Mouse (Mus musculus) limb, embryonic 15.5 days (tissue): ENCODE data around the gene Usp16. TPM values are rescaled to one million over a fixed set of nuclear protein-coding genes. Genes with fewer than 3 reads are reported as not detected.
"Not testable (repeated sequence)": the region's sequence is repeated elsewhere in the genome, so short reads cannot be mapped to it uniquely, and the experiment has no call there.

Source experiments
- ATAC-seq: fragments of 200-750 bp; cut with Nextera tagmentation; 2 replicates; pipeline ENCODE4 v1.8.0; 2017; ENCODE audit warnings: low read depth, moderate TSS enrichment; ENCODE audit not compliant: insufficient number of reproducible peaks, low FRiP score, low TSS enrichment
- H3K27ac ChIP-seq: fragments of 300-500 bp; sonication (generic); 2 replicates; pipeline ENCODE4 v1.5.1; 2015; ENCODE audit warnings: moderate library complexity, mild to moderate bottlenecking, inconsistent platforms
- H3K27me3 ChIP-seq: fragments of 300-500 bp; sonication (generic); 2 replicates; pipeline ENCODE4 v1.6.1; 2015; ENCODE audit warnings: inconsistent platforms
- H3K36me3 ChIP-seq: fragments of 300-500 bp; sonication (generic); 2 replicates; pipeline ENCODE4 v1.6.1; 2015; ENCODE audit warnings: inconsistent platforms
- H3K4me1 ChIP-seq: fragments of 300-500 bp; sonication (generic); 2 replicates; pipeline ENCODE4 v1.6.1; 2015; ENCODE audit warnings: inconsistent platforms
- H3K4me2 ChIP-seq: fragments of 300-500 bp; sonication (generic); 2 replicates; pipeline ENCODE4 v1.6.1; 2015; ENCODE audit warnings: mild to moderate bottlenecking, inconsistent platforms
- H3K4me3 ChIP-seq: fragments of 300-500 bp; sonication (generic); 2 replicates; pipeline ENCODE4 v1.5.1; 2015; ENCODE audit warnings: mild to moderate bottlenecking, inconsistent platforms
- H3K9ac ChIP-seq: fragments of 300-500 bp; sonication (generic); 2 replicates; pipeline ENCODE4 v1.6.1; 2015; ENCODE audit warnings: inconsistent platforms
- H3K9me3 ChIP-seq: fragments of 300-500 bp; sonication (generic); 2 replicates; pipeline ENCODE4 v1.6.1; 2016; ENCODE audit warnings: inconsistent platforms
- WGBS: fragments of 180-500 bp; shearing (Covaris S2); methylation state at CpG from one replicate; pipeline ENCODE4 v1.1.7; 2015; 5-methylcytosine and 5-hydroxymethylcytosine counted together
- polyA plus RNA-seq: library from polyadenylated mRNA; unstranded; fragments of >200 nt; fragmentation: Nextera tagmentation; extraction: Ambion mirVana; gene quantifications from 2 replicates; pipeline ENCODE4 v1.2.1, GENCODE M21; 2015

Gene Usp16
- polyA plus RNA-seq, 1 experiment from 2014 or later, result 48.0 TPM

- ATAC-seq, H3K27me3 ChIP-seq, H3K9ac ChIP-seq, H3K4me2 ChIP-seq, H3K27ac ChIP-seq, H3K4me3 ChIP-seq, H3K9me3 ChIP-seq: not testable (repeated sequence)
- Histone ChIP-seq H3K36me3 (peaks cover 63% of the 10 kb centered on the region), H3K4me1 (peaks cover 19% of the 10 kb centered on the region)
- 92% methylated on average over 12 of the region's 12 CpGs for WGBS
These were observed 37.8 kb downstream of the Usp16 start for GRCm38 (mm10) chr16:87492191-87492792.

- Histone ChIP-seq H3K4me1 (peaks cover 19% of the 10 kb centered on the region), H3K4me2 (peak overlapping the region; percentile 67), H3K27ac (peak overlapping the region; percentile 88), H3K36me3 (peaks cover 36% of the 10 kb centered on the region), H3K9me3 (no peaks in the 10 kb centered on the region), H3K9ac (peak overlapping the region; percentile 99), H3K27me3 (no peaks in the 10 kb centered on the region), H3K4me3 (peak overlapping the region; percentile 97)
- peak; percentile 41; the same call in 1 of the 2 replicates for ATAC-seq
- WGBS, result under 1% methylated on average over 38 of the region's 39 CpGs
These were observed 40.6 kb downstream of the Usp16 start for GRCm38 (mm10) chr16:87494955-87495655.

GRCm38 (mm10) chr16:87495716-87496447 is 41.4 kb downstream of the Usp16 start, which contains the start of gene Cct8:
Cct8 (minus strand) TSS chr16:87495873.
- Histone ChIP-seq H3K27ac (peak within 1 kb of the TSS; percentile 88), H3K4me1 (peaks cover 19% of the 10 kb centered on the region), H3K27me3 (no peaks in the 10 kb centered on the region), H3K9me3 (no peaks in the 10 kb centered on the region), H3K4me2 (peak within 1 kb of the TSS; percentile 67), H3K36me3 (peaks cover 29% of the 10 kb centered on the region), H3K9ac (peak within 1 kb of the TSS; percentile 99), H3K4me3 (peak within 1 kb of the TSS; percentile 97)
- ATAC-seq, result peak; percentile 91
- under 1% methylated on average over 48 of the region's 48 CpGs for WGBS

GRCm38 (mm10) chr16:87496728-87497127 is 42.2 kb downstream of the Usp16 start:
- ATAC-seq, result no peak
- WGBS, result 94% methylated on average over 2 of the region's 2 CpGs

GRCm38 (mm10) chr16:87497171-87497570 is 42.7 kb downstream of the Usp16 start:
- ATAC-seq, result no peak
- H3K9me3 ChIP-seq, result no peaks in the 10 kb centered on the region
- no peak overlapping the region for H3K4me3 ChIP-seq
- H3K36me3 ChIP-seq, result peaks cover 16% of the 10 kb centered on the region
- H3K9ac ChIP-seq, result no peak overlapping the region
- peaks cover 19% of the 10 kb centered on the region for H3K4me1 ChIP-seq
- no peaks in the 10 kb centered on the region for H3K27me3 ChIP-seq
- no peak overlapping the region for H3K27ac ChIP-seq
- H3K4me2 ChIP-seq, result no peak overlapping the region
- 85% methylated on average over 6 of the region's 6 CpGs for WGBS

More at GRCm38 (mm10) chr16:87496728-87497127, 42.2 kb downstream of the Usp16 start:
- H3K4me1 ChIP-seq, result peaks cover 19% of the 10 kb centered on the region
- H3K27ac ChIP-seq, result no peak overlapping the region
- H3K9me3 ChIP-seq, result no peaks in the 10 kb centered on the region
- H3K9ac ChIP-seq, result no peak overlapping the region
- H3K4me2 ChIP-seq, result peak overlapping the region; percentile 67
- H3K36me3 ChIP-seq, result peaks cover 20% of the 10 kb centered on the region
- no peaks in the 10 kb centered on the region for H3K27me3 ChIP-seq
- H3K4me3 ChIP-seq, result peak overlapping the region; percentile 97

GRCm38 (mm10) chr16:87499556-87499955 is 45.1 kb downstream of the Usp16 start:
- H3K36me3 ChIP-seq, result no peaks in the 10 kb centered on the region
- no peaks in the 10 kb centered on the region for H3K27me3 ChIP-seq
- no peak overlapping the region for H3K4me2 ChIP-seq
- H3K27ac ChIP-seq, result no peak overlapping the region
- ATAC-seq, result no peak
- H3K9ac ChIP-seq, result no peak overlapping the region
- H3K4me3 ChIP-seq, result no peak overlapping the region
- no peaks in the 10 kb centered on the region for H3K9me3 ChIP-seq
- peaks cover 11% of the 10 kb centered on the region for H3K4me1 ChIP-seq
- WGBS, result 52% methylated on average over 6 of the region's 6 CpGs

GRCm38 (mm10) chr16:87501304-87502078 is 47.0 kb downstream of the Usp16 start:
- Histone ChIP-seq H3K9ac (no peak overlapping the region), H3K4me1 (peaks cover 5% of the 10 kb centered on the region; the same call in 1 of the 2 replicates), H3K4me3 (no peak overlapping the region), H3K27ac (no peak overlapping the region), H3K27me3 (no peaks in the 10 kb centered on the region), H3K36me3 (no peaks in the 10 kb centered on the region), H3K4me2 (no peak overlapping the region), H3K9me3 (no peaks in the 10 kb centered on the region)
- no peak for ATAC-seq
- WGBS, result 61% methylated on average over 13 of the region's 13 CpGs

GRCm38 (mm10) chr16:87511706-87512105 is 57.2 kb downstream of the Usp16 start:
- H3K4me1 ChIP-seq, result no peaks in the 10 kb centered on the region
- H3K4me3 ChIP-seq, result no peak overlapping the region
- H3K36me3 ChIP-seq, result no peaks in the 10 kb centered on the region
- no peak overlapping the region for H3K27ac ChIP-seq
- no peaks in the 10 kb centered on the region for H3K27me3 ChIP-seq
- H3K9me3 ChIP-seq, result no peaks in the 10 kb centered on the region
- no peak for ATAC-seq
- 43% methylated on average over 5 of the region's 5 CpGs for WGBS
- no peak overlapping the region for H3K4me2 ChIP-seq
- no peak overlapping the region for H3K9ac ChIP-seq

- H3K4me1 ChIP-seq, result no peaks in the 10 kb centered on the region
- 89% methylated on average over 14 of the region's 14 CpGs for WGBS
- H3K9ac ChIP-seq, result no peak overlapping the region
These were observed 57.8 kb downstream of the Usp16 start for GRCm38 (mm10) chr16:87512331-87512730.

GRCm38 (mm10) chr16:87524228-87524627 is 69.7 kb downstream of the Usp16 start:
- no peak overlapping the region for H3K4me3 ChIP-seq
- H3K9ac ChIP-seq, result no peak overlapping the region
- no peak overlapping the region for H3K4me2 ChIP-seq
- 86% methylated on average over 5 of the region's 5 CpGs for WGBS
- no peak overlapping the region for H3K27ac ChIP-seq
- no peaks in the 10 kb centered on the region for H3K36me3 ChIP-seq
- no peaks in the 10 kb centered on the region for H3K9me3 ChIP-seq
- H3K4me1 ChIP-seq, result no peaks in the 10 kb centered on the region
- H3K27me3 ChIP-seq, result no peaks in the 10 kb centered on the region
- ATAC-seq, result no peak

More at GRCm38 (mm10) chr16:87512331-87512730, 57.8 kb downstream of the Usp16 start:
- Histone ChIP-seq H3K4me2 (no peak overlapping the region), H3K27ac (no peak overlapping the region), H3K9me3 (no peaks in the 10 kb centered on the region), H3K4me3 (no peak overlapping the region), H3K27me3 (no peaks in the 10 kb centered on the region), H3K36me3 (no peaks in the 10 kb centered on the region)
- ATAC-seq, result no peak

- Histone ChIP-seq H3K36me3 (no peaks in the 10 kb centered on the region), H3K4me1 (no peaks in the 10 kb centered on the region), H3K27ac (no peak overlapping the region), H3K27me3 (no peaks in the 10 kb centered on the region), H3K4me3 (no peak overlapping the region), H3K9me3 (no peaks in the 10 kb centered on the region), H3K9ac (no peak overlapping the region), H3K4me2 (no peak overlapping the region)
- 51% methylated on average over 8 of the region's 8 CpGs for WGBS
- ATAC-seq, result no peak
These were observed 73.2 kb downstream of the Usp16 start for GRCm38 (mm10) chr16:87527553-87528249.
